Mouse (Mus musculus) kidney, postnatal 4 days (tissue): ENCODE results near the gene Gpr153.
A peak's percentile ranks its signal among the peaks of the same experiment; 100 is the strongest.

Experiments used
- DNase-seq, 2 experiments: peaks; one replicate each; pipeline ENCODE4 v3.0.0; 2021; ENCODE audit warnings: mixed read lengths in 2 of 2

Gene Gpr153

GRCm38 (mm10) chr4:152318517-152319234 is 44.6 kb downstream of the Gpr153 start, which contains the start of gene Rnf207:
Gene Rnf207, minus strand, starts transcription at chr4:152318993.
- peak; percentile 73 to 79 for DNase-seq

- no peak for DNase-seq
Measured at GRCm38 (mm10) chr4:152321464-152321863, 47.4 kb downstream of the Gpr153 start.

GRCm38 (mm10) chr4:152324641-152325562 is 50.9 kb downstream of the Gpr153 start:
- no peak for DNase-seq

GRCm38 (mm10) chr4:152325574-152326411 is 51.8 kb downstream of the Gpr153 start, which contains the start of gene Rpl22:
Gene Rpl22, plus strand, starts transcription at chr4:152325742.
- DNase-seq: peak; percentile 92 to 95

- DNase-seq: no peak
Measured at GRCm38 (mm10) chr4:152326543-152326942, 52.5 kb downstream of the Gpr153 start.

GRCm38 (mm10) chr4:152328691-152329090 is 54.7 kb downstream of the Gpr153 start:
- peak; percentile 71 to 76 for DNase-seq

- peak; percentile 83 to 87 for DNase-seq
Measured at GRCm38 (mm10) chr4:152332952-152333351, 58.9 kb downstream of the Gpr153 start.

GRCm38 (mm10) chr4:152333587-152333986 is 59.6 kb downstream of the Gpr153 start:
- no peak for DNase-seq
